Mouse (Mus musculus) bone marrow, adult 2 months (tissue): Measurements from ENCODE around the gene Aldh8a1.

ENCODE experiments used
- CTCF ChIP-seq: fragments of 200-500 bp; IDR thresholded peaks from 2 replicates; pipeline ENCODE4 v1.5.1; 2011; ENCODE audit warnings: low read length, control low read depth; ENCODE audit not compliant: control insufficient read depth, insufficient read depth
- POLR2A ChIP-seq: fragments of 200-500 bp; IDR thresholded peaks from 2 replicates; pipeline ENCODE4 v1.6.1; 2011; ENCODE audit warnings: low read depth, mild to moderate bottlenecking, control low read depth, low read length, borderline replicate concordance; ENCODE audit not compliant: control insufficient read depth

- TF ChIP-seq CTCF (no peak), POLR2A (no peak)
Measured at GRCm38 (mm10) chr10:21385111-21385663, 8.1 kb downstream of the Aldh8a1 start.
